In the genomic region with DNA sequence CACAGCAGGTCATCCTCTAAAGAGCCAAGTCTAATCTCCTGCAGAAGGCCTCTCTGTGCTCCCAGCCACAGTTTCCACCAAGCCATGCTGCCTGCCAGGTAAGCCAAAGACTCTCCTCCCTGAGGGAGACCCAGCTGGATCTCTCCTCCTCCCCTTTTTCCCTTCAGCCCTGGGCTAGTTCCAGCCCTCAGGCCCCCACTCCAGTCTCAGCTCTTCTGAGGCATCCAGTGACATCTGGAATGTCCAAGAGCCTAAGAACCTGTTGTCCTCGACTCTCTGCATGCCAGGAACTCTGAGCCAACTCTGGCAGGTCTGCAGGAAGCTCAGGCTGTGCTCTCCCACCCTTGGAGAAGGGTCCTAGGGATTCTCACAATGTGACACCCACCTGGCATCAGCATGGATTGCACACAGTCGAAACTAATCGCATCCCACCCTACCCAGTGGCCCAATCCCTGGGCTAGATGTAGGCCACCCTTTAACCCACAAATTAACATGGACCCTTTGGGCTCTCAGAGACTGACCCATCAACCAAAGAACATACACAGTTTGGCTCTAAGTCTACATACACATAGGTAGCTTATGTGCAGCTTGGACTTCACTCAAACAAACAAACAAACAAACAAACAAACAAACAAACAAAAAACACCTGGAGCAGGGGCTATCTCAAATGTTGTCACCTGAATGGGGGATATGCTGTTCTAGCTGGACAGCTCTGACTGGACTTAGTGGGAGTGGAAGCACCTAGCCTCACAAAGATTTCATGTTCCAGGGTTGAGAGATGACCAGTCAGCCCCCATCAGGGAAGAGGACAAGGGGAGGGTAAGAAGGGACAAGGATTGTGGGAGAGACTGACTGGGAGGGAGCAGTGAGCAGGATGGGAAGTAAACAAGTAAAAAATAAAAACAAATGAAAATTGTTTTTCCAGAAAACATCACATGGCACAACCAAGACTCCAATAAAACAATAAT, we compare ENCODE assay signal across 8 mouse cellular contexts. TPM values are rescaled to one million over a fixed set of nuclear protein-coding genes. Genes with fewer than 3 reads are reported as not detected.
DNase-seq lines count a peak whose midpoint lies in the region; ATAC-seq and TF ChIP-seq lines count a peak whose summit lies in the region.
"Not testable (repeated sequence)": the region's sequence is repeated elsewhere in the genome, so short reads cannot be mapped to it uniquely, and the experiment has no call there.

No protein-coding gene starts in this region.

- not testable (repeated sequence) for TF ChIP-seq EP300 in heart, postnatal 0 days (IDR thresholded peaks at IDR 0.05; ENCODE audit: low read depth)

- 58% methylated on average over 3 of the region's 3 CpGs for WGBS in embryonic facial prominence, embryonic 13.5 days
- 67% methylated on average over 3 of the region's 3 CpGs for WGBS in forebrain, postnatal 0 days
- 50% methylated on average over 3 of the region's 3 CpGs for WGBS in heart, postnatal 0 days
- 70% methylated on average over 3 of the region's 3 CpGs for WGBS in intestine, embryonic 15.5 days
- WGBS in limb, embryonic 13.5 days = 68% methylated on average over 3 of the region's 3 CpGs
- WGBS in lung, embryonic 16.5 days = 57% methylated on average over 3 of the region's 3 CpGs
- 66% methylated on average over 3 of the region's 3 CpGs for WGBS in midbrain, postnatal 0 days
- 71% methylated on average over 3 of the region's 3 CpGs for WGBS in stomach, embryonic 16.5 days

- ATAC-seq in embryonic facial prominence, embryonic 13.5 days (ENCODE audit: insufficient number of reproducible peaks, insufficient read depth, low FRiP score, low TSS enrichment, low read depth) = peak; percentile 75
- peak; percentile 16; the same call in 1 of the 2 replicates for ATAC-seq in forebrain, postnatal 0 days
- ATAC-seq in heart, postnatal 0 days (ENCODE audit: insufficient read depth, low read depth) = peak; percentile 57
- peak; percentile 58; the same call in 1 of the 2 replicates for ATAC-seq in intestine, embryonic 15.5 days
- peak; percentile 81 for ATAC-seq in limb, embryonic 13.5 days (ENCODE audit: low FRiP score, low read depth)
- peak; percentile 67; the same call in 1 of the 2 replicates for ATAC-seq in lung, embryonic 16.5 days (ENCODE audit: low read depth)
- peak; percentile 59 for ATAC-seq in midbrain, postnatal 0 days (ENCODE audit: low FRiP score)
- peak; percentile 67 for ATAC-seq in stomach, embryonic 16.5 days (ENCODE audit: insufficient read depth, low FRiP score)

- not testable (repeated sequence) for H3K9ac ChIP-seq in embryonic facial prominence, embryonic 13.5 days; forebrain, postnatal 0 days; heart, postnatal 0 days (replicated peaks; ENCODE audit: low read depth, low read length); intestine, embryonic 15.5 days; limb, embryonic 13.5 days; lung, embryonic 16.5 days (ENCODE audit: low read length); midbrain, postnatal 0 days (replicated peaks; ENCODE audit: low read length, poor library complexity, severe bottlenecking); stomach, embryonic 16.5 days (ENCODE audit: low read length)

- not testable (repeated sequence) for H3K27me3 ChIP-seq in embryonic facial prominence, embryonic 13.5 days; forebrain, postnatal 0 days (ENCODE audit: insufficient read depth, low read length); heart, postnatal 0 days (ENCODE audit: control insufficient read depth, insufficient read depth, low read length); intestine, embryonic 15.5 days (replicated peaks); limb, embryonic 13.5 days; lung, embryonic 16.5 days (ENCODE audit: control insufficient read depth, insufficient read depth, low read depth, low read length); midbrain, postnatal 0 days (ENCODE audit: insufficient read depth, low read length); stomach, embryonic 16.5 days (ENCODE audit: control insufficient read depth, insufficient read depth, low read length)

- not testable (repeated sequence) for H3K27ac ChIP-seq in embryonic facial prominence, embryonic 13.5 days; forebrain, postnatal 0 days (ENCODE audit: low read depth, low read length); heart, postnatal 0 days (ENCODE audit: low read depth); intestine, embryonic 15.5 days; limb, embryonic 13.5 days; lung, embryonic 16.5 days (ENCODE audit: low read length); midbrain, postnatal 0 days (ENCODE audit: low read depth, low read length); stomach, embryonic 16.5 days (ENCODE audit: low read length)

- not testable (repeated sequence) for H3K4me1 ChIP-seq in embryonic facial prominence, embryonic 13.5 days; forebrain, postnatal 0 days (ENCODE audit: insufficient read depth); heart, postnatal 0 days (ENCODE audit: control insufficient read depth, insufficient read depth); intestine, embryonic 15.5 days (replicated peaks); limb, embryonic 13.5 days; lung, embryonic 16.5 days (replicated peaks; ENCODE audit: control insufficient read depth, insufficient read depth, low read length); midbrain, postnatal 0 days (ENCODE audit: insufficient read depth, low read length); stomach, embryonic 16.5 days (ENCODE audit: control insufficient read depth, insufficient read depth, low read length)

- not testable (repeated sequence) for H3K36me3 ChIP-seq in embryonic facial prominence, embryonic 13.5 days; forebrain, postnatal 0 days (ENCODE audit: insufficient read depth); heart, postnatal 0 days (replicated peaks; ENCODE audit: control insufficient read depth, insufficient read depth, low read length); intestine, embryonic 15.5 days; limb, embryonic 13.5 days; lung, embryonic 16.5 days (ENCODE audit: control insufficient read depth, insufficient read depth, low read length); midbrain, postnatal 0 days (ENCODE audit: insufficient read depth, low read length); stomach, embryonic 16.5 days (ENCODE audit: control insufficient read depth, insufficient read depth, low read length)

- DNase-seq in forebrain, postnatal 0 days; heart, postnatal 0 days (ENCODE audit: low spot score); midbrain, postnatal 0 days (ENCODE audit: low spot score): not testable (repeated sequence)

- H3K9me3 ChIP-seq in embryonic facial prominence, embryonic 13.5 days; forebrain, postnatal 0 days (ENCODE audit: low read length); heart, postnatal 0 days (replicated peaks; ENCODE audit: control insufficient read depth, low read length); intestine, embryonic 15.5 days; limb, embryonic 13.5 days; lung, embryonic 16.5 days (ENCODE audit: control insufficient read depth, low read length); midbrain, postnatal 0 days (ENCODE audit: low read length); stomach, embryonic 16.5 days (replicated peaks; ENCODE audit: control insufficient read depth, low read length): not testable (repeated sequence)

- H3K4me3 ChIP-seq in embryonic facial prominence, embryonic 13.5 days; forebrain, postnatal 0 days (ENCODE audit: low read depth, low read length); heart, postnatal 0 days (ENCODE audit: low read depth, low read length); intestine, embryonic 15.5 days (replicated peaks); limb, embryonic 13.5 days; lung, embryonic 16.5 days (ENCODE audit: low read length); midbrain, postnatal 0 days (ENCODE audit: low read depth, low read length); stomach, embryonic 16.5 days (replicated peaks; ENCODE audit: low read length): not testable (repeated sequence)

- not testable (repeated sequence) for TF ChIP-seq CTCF in forebrain, postnatal 0 days (IDR thresholded peaks at IDR 0.05; ENCODE audit: low read depth); heart, postnatal 0 days (IDR thresholded peaks at IDR 0.05; ENCODE audit: low read depth); midbrain, postnatal 0 days (IDR thresholded peaks at IDR 0.05)

- H3K4me2 ChIP-seq in embryonic facial prominence, embryonic 13.5 days; forebrain, postnatal 0 days (ENCODE audit: low read depth); heart, postnatal 0 days (ENCODE audit: low read depth, low read length); intestine, embryonic 15.5 days (replicated peaks); limb, embryonic 13.5 days (replicated peaks); lung, embryonic 16.5 days (ENCODE audit: low read depth, low read length); midbrain, postnatal 0 days (ENCODE audit: low read depth, low read length, poor library complexity, severe bottlenecking); stomach, embryonic 16.5 days (ENCODE audit: low read depth, low read length): not testable (repeated sequence)

RNA-seq across cellular contexts. Expression of gene Zfp709, which starts 57.9 kb away (rescaled TPM):
- 7.7 and 8.4 TPM in 2 replicates for polyA plus RNA-seq in embryonic facial prominence, embryonic 13.5 days (2015; fragmentation: Nextera tagmentation; extraction: Ambion mirVana)
- total RNA-seq in forebrain, postnatal 0 days (2014; rRNA removed) = 11.2 and 11.9 TPM in 2 replicates
- 5.1 and 5.2 TPM in 2 replicates for polyA plus RNA-seq in forebrain, postnatal 0 days (2015; fragmentation: Nextera tagmentation; extraction: Ambion mirVana)
- total RNA-seq in heart, postnatal 0 days (2014; rRNA removed; ENCODE audit: low replicate concordance) = 0.85 and 6.6 TPM in 2 replicates
- 3.6 and 3.9 TPM in 2 replicates for polyA plus RNA-seq in heart, postnatal 0 days (2015; fragmentation: Nextera tagmentation; extraction: Ambion mirVana)
- polyA plus RNA-seq in intestine, embryonic 15.5 days (2015; fragmentation: Nextera tagmentation; extraction: Ambion mirVana) = 4.2 and 5.4 TPM in 2 replicates
- 7.1 and 7.9 TPM in 2 replicates for polyA plus RNA-seq in limb, embryonic 13.5 days (2015; fragmentation: Nextera tagmentation; extraction: Ambion mirVana)
- 6.2 and 7.2 TPM in 2 replicates for polyA plus RNA-seq in lung, embryonic 16.5 days (2015; fragmentation: Nextera tagmentation; extraction: Ambion mirVana)
- total RNA-seq in midbrain, postnatal 0 days (2014; rRNA removed) = 9.0 and 12.0 TPM in 2 replicates
- 5.6 and 6.0 TPM in 2 replicates for polyA plus RNA-seq in midbrain, postnatal 0 days (2015; fragmentation: Nextera tagmentation; extraction: Ambion mirVana)
- 5.1 and 6.6 TPM in 2 replicates for polyA plus RNA-seq in stomach, embryonic 16.5 days (2015; fragmentation: Nextera tagmentation; extraction: Ambion mirVana)

Comparison
In these comparisons a context has a peak if more than half of its experiments do, and no peak if none do; other contexts are left out.
1. ATAC-seq: peak in every context shown above with its lines; median percentile 81 in limb, embryonic 13.5 days; 75 in embryonic facial prominence, embryonic 13.5 days; 67 in lung, embryonic 16.5 days; 67 in stomach, embryonic 16.5 days; 59 in midbrain, postnatal 0 days; 58 in intestine, embryonic 15.5 days; 57 in heart, postnatal 0 days; 16 in forebrain, postnatal 0 days.